Mouse (Mus musculus) cortical plate, adult 2 months (tissue): ENCODE data around the gene Ttyh1. TPM values are rescaled to one million over a fixed set of nuclear protein-coding genes. Genes with fewer than 3 reads are reported as not detected.

ENCODE experiments used
- H3K27ac ChIP-seq: fragments of 200-500 bp; 2 replicates; pipeline ENCODE4 v1.5.1; 2012; ENCODE audit warnings: low read length, control low read depth, inconsistent platforms; ENCODE audit not compliant: insufficient read depth
- H3K4me1 ChIP-seq: fragments of 200-500 bp; 2 replicates; pipeline ENCODE4 v1.6.1; 2011; ENCODE audit warnings: low read length; ENCODE audit not compliant: control insufficient read depth, insufficient read depth
- H3K4me3 ChIP-seq: fragments of 200-500 bp; 2 replicates; pipeline ENCODE4 v1.5.1; 2011; ENCODE audit warnings: mild to moderate bottlenecking, low read length, control low read depth; ENCODE audit not compliant: insufficient read depth
- CTCF ChIP-seq: fragments of 200-500 bp; IDR thresholded peaks from 2 replicates; pipeline ENCODE4 v1.5.1; 2011; ENCODE audit warnings: mild to moderate bottlenecking, control low read depth, low read length; ENCODE audit not compliant: insufficient read depth; ENCODE audit errors: extremely low read depth
- POLR2A ChIP-seq: fragments of 200-500 bp; IDR thresholded peaks from 2 replicates; pipeline ENCODE4 v1.6.1; 2011; ENCODE audit warnings: mild to moderate bottlenecking, low read length, control low read depth; ENCODE audit not compliant: insufficient read depth; ENCODE audit errors: extremely low read depth
- polyA plus RNA-seq: library from polyadenylated mRNA; depleted of rRNA; stranded (reverse); fragments of >200 nt; gene quantifications from 2 replicates; pipeline ENCODE4 v1.2.3, GENCODE M21; 2012

Gene Ttyh1
- polyA plus RNA-seq, 1 experiment, result 817 TPM

DNA sequence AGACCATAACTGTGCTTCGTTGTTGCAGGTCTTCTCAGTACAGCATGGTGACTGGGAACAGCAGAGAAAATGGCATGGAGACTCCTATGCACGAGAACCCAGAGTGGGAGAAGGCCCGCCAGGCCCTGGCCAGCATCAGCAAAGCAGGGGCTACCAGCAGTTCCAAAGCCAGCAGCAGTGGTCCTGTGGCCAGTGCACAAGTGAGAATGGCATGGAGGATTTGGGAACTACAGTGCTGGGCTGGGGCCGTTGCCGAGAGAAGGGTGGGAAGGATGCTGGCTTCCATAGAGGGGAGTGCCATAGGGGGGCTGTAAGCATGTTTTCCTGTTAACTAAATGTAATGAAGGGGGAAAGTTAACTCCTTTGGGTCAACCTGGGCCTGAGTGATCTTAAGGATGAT lies 20.2 kb downstream of the Ttyh1 start:
- no peak overlapping the region for H3K4me3 ChIP-seq
- peaks cover 2% of the 10 kb centered on the region; the same call in 1 of the 2 replicates for H3K4me1 ChIP-seq
- TF ChIP-seq POLR2A (no peak), CTCF (no peak)
- H3K27ac ChIP-seq, result no peak overlapping the region

DNA sequence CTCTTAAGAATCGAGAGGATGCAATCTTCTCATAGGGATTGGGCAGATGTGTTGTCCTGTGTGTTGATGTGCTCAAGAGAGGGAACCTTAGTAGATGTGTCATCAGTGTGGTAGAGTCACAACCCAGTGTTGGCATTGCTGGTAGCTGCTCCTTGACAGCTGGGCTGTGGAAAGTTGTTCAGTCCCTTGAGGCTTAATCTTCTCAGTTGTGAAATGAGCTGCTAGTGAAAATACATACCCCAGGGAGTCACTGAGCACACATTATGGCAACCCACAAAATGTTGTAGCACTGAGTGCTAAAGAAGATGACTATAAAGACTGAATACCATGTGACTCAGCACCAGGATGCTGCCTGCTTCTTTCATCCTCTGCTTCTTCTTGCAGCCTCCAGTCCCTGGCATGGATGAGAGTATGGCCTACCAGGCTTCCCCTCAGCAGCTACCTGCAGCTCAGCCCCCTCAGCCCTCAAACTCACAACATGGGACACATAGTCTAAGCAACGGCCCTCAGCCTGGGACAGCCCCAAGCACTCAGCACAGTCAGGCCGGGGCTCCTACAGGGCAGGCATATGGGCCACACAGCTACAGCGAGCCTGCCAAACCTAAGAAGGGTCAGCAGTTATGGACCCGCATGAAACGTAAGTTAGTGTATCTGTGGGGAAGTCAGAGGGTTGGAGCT lies 22.6 kb downstream of the Ttyh1 start:
- TF ChIP-seq CTCF (no peak), POLR2A (no peak)
- no peak overlapping the region for H3K27ac ChIP-seq
- H3K4me1 ChIP-seq, result peaks cover 2% of the 10 kb centered on the region; the same call in 1 of the 2 replicates
- no peak overlapping the region for H3K4me3 ChIP-seq

DNA sequence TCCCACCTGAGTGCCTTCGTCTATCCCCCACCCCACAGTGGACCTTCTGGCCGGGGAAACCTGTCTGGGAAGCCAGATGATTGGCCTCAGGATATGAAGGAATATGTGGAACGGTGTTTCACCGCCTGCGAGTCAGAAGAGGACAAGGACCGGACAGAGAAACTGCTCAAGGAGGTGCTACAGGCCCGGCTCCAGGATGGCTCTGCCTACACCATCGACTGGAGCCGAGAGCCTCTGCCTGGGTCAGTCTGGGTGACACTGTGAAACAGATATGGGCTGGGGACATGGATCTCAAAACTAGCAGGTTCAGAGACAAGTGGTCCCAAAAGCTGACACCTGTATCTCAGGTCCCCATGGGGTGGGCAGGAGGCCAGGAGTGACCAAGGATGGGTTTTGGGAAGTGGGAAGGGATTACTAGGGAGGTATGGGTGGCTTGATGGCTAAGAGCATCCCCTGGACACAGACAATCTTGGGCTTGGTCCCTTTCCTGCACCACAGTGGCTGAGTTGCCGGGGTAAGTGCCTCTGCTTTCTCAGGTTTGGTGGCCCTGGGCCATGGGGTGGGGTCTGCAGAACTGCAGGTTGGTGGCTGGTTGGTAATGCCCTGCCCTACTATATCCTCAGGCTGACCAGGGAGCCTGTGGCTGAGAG lies 23.7 kb downstream of the Ttyh1 start:
- Histone ChIP-seq H3K4me3 (no peak overlapping the region), H3K4me1 (peaks cover 2% of the 10 kb centered on the region; the same call in 1 of the 2 replicates), H3K27ac (no peak overlapping the region)
- TF ChIP-seq POLR2A (no peak), CTCF (no peak)

DNA sequence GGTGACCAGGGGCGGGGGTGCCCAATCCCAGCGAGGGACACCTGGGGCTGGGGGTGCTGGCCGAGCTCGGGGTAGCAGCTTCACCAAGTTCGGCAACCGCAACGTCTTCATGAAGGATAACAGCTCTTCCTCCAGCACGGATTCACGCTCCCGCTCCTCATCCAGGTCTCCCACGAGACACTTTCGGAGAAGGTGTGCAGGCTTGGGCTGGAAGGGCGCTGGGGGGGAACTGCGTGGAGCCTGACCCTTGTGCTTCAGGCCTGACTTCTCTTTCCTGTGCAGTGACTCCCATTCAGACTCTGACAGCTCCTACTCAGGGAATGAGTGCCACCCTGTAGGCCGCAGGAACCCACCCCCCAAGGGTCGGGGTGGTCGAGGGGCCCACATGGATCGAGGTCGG lies 24.3 kb downstream of the Ttyh1 start:
- Histone ChIP-seq H3K27ac (no peak overlapping the region), H3K4me1 (no peaks in the 10 kb centered on the region), H3K4me3 (no peak overlapping the region)
- TF ChIP-seq POLR2A (no peak), CTCF (no peak)

DNA sequence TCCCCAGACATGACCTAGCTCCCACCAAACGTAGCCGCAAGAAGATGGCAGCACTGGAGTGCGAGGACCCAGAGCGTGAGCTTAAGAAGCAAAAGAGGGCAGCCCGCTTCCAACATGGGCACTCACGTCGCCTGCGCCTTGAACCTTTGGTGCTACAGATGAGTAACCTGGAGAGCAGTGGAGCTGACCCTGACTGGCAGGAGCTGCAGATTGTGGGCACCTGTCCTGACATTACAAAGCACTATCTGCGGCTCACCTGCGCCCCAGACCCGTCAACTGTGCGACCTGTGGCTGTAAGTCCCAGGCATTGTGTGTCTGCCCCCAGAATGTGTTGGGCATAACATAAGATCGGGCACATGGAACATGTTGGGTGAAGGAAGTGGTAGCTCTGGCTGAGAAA lies 24.8 kb downstream of the Ttyh1 start:
- Histone ChIP-seq H3K4me1 (no peaks in the 10 kb centered on the region), H3K4me3 (no peak overlapping the region), H3K27ac (no peak overlapping the region)
- no peak for TF ChIP-seq CTCF
- no peak for TF ChIP-seq POLR2A

DNA sequence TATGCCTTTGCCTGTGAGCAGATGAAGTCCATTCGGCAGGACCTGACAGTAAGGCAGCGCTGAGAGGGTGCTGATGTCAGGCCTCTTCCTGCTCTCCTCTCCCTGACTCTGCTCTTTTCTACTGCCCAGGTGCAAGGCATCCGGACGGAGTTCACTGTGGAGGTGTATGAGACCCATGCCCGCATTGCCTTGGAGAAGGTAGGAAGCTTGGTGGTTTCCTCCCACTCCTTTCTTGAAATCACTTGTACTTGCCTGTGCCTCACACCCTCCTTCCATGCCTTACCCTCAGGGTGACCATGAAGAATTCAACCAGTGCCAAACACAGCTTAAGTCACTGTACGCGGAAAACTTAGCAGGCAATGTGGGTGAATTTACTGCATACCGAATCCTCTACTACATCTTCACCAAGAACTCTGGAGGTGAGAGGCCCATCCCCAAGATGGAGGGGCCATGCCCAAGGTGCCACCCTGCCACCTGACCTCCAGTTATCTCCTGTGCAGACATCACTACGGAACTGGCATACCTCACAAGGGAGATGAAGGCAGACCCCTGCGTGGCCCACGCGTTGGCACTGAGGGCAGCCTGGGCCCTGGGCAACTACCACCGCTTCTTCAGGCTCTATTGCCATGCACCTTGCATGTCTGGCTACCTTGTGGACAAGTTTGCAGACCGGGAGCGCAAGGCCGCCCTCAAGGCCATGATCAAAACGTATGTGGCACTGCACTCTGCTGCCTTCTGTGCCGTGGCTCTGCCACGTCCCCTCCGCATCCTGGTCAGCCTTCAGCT lies 25.8 kb downstream of the Ttyh1 start:
- no peak overlapping the region for H3K4me3 ChIP-seq
- TF ChIP-seq POLR2A (no peak), CTCF (no peak)
- H3K27ac ChIP-seq, result no peak overlapping the region
- H3K4me1 ChIP-seq, result no peaks in the 10 kb centered on the region

DNA sequence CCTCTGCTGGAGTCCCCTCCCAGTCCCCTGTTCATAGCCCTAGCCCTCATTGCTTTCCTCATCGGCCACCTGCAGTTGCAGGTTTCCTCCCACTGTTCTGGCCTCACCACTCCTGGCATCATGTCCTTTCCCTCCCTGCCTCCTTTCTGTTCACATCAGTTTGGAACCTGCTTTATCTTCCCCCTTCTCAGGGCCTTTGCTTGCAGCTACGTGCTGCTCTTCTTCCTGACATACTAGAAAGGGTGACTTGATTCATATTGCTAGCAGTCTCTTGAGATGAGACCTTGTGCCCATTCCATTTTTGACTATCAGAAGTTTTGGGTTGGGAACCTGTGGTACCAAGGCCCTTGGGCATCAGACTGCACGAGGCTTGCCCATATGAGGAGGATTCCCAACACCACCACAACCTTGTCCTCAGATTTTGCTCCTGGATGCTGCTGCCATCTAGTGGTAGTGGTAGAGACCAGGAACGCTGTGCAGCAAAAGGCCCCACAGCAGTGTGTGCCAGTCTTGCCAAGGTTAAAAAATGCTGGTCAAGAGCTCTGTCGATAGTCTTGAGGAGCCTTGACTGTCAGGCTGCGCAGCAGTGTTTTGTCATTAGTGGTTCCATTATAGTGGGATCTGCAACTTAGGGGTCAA lies 26.5 kb downstream of the Ttyh1 start:
- no peak overlapping the region for H3K27ac ChIP-seq

DNA sequence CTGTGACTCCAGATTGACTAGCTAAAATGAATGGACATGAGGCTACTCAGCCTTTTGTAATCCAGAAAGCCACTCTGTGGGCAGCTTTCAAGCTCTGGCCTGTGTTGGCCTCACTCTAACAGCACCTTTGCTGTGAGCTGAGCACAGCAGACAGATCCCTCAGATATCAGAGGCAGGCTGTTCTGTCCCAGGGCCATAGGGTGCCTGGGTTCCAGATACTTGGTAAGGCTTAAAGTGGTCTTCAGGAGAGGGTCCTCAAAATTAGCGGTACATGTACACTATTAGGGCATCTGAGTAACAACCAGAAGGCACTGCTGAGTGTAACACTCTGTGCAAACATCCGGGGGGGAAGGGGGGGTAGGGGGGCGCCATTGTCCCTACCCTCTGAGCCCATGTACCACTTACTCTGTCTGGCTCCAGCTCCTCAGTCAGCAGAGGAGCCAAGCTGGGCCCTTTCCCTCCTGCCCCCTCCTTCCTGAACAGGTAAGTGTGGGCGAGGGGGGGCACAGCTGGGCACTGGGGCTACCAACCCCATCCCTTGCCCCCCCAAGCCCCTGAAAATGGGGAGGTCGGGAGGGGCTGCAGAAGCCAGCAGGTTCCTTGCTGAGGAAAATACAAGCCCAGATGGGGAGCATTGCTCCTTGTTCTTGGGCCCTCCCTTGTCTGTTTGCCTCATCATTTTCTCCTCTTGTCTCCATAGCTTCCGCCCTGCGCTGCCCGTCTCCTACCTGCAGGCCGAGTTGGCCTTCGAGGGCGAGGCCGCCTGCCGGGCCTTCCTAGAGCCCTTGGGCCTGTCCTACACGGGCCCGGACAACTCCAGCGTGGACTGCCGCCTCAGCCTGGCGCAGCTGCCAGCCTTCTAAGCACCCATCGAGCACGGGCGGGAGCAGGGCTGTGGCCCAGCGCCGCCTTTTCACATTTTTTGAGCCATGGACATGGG lies 27.3 kb downstream of the Ttyh1 start:
- TF ChIP-seq POLR2A (no peak), CTCF (no peak)
- no peak overlapping the region for H3K4me3 ChIP-seq
- no peaks in the 10 kb centered on the region for H3K4me1 ChIP-seq
- no peak overlapping the region for H3K27ac ChIP-seq

More for the DNA sequence above, 26.5 kb downstream of the Ttyh1 start:
- TF ChIP-seq CTCF, result peak; percentile 75
- TF ChIP-seq POLR2A, result no peak
- no peak overlapping the region for H3K4me3 ChIP-seq
- H3K4me1 ChIP-seq, result no peaks in the 10 kb centered on the region

DNA sequence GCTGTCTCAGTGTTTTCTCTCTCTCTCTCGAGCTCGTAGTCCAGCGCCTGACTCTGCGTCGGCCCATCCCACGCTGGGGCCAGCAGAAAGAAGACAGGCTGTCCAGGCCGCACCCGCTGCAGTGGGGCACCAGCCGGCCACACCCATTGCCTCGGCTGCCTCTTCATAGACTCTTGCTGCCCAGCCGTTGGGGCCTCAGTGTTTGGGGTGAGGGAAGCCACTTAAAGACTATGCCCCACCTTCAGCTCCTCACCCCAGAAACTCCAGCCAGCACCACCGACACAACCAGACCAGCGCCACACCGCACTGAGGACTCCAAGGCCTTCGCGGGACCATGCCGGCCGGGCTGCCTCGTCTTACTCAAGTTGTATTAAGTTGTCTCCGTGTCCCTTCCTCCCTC lies 28.2 kb downstream of the Ttyh1 start:
- no peaks in the 10 kb centered on the region for H3K4me1 ChIP-seq
- TF ChIP-seq POLR2A (no peak), CTCF (no peak)
- no peak overlapping the region for H3K27ac ChIP-seq
- no peak overlapping the region for H3K4me3 ChIP-seq
